Mouse (Mus musculus) liver, embryonic 14.5 days (tissue): ENCODE results near the gene Med13l. TPM values are rescaled to one million over a fixed set of nuclear protein-coding genes. Genes with fewer than 3 reads are reported as not detected.

Experiments used
- ATAC-seq: fragments of 200-750 bp; cut with Nextera tagmentation; 2 replicates; pipeline ENCODE4 v1.8.0; 2017; ENCODE audit warnings: moderate number of reproducible peaks, mild to moderate bottlenecking, moderate library complexity; ENCODE audit not compliant: insufficient read depth
- DNase-seq, 3 experiments: peaks; one replicate each; pipeline ENCODE4 v3.0.0-alpha.2; 2012 to 2013; ENCODE audit warnings: low read depth in 3 of 3, low spot score in 3 of 3
- H3K27ac ChIP-seq: fragments of 300-500 bp; sonication (generic); 2 replicates; pipeline ENCODE4 v1.5.1; 2014; ENCODE audit warnings: moderate library complexity, mild to moderate bottlenecking, control low read depth, inconsistent platforms
- H3K27me3 ChIP-seq: fragments of 300-500 bp; sonication (generic); 2 replicates; pipeline ENCODE4 v1.6.1; 2014; ENCODE audit warnings: mild to moderate bottlenecking, low read length, moderate library complexity; ENCODE audit not compliant: control insufficient read depth, insufficient read depth
- H3K36me3 ChIP-seq: fragments of 300-500 bp; sonication (generic); replicated peaks from 2 replicates; pipeline ENCODE4 v1.6.1; 2014; ENCODE audit warnings: low read depth; ENCODE audit not compliant: control insufficient read depth, insufficient read depth
- H3K4me1 ChIP-seq, 2 experiments: fragments of 200-500 bp in 1 of 2; fragments of 300-500 bp in 1 of 2; sonication (generic) in 1 of 2; replicated peaks; 2 replicates each; pipeline ENCODE4 v1.6.1; 2012 to 2014; ENCODE audit warnings: antibody characterized with exemption in 1 of 2, inconsistent platforms in 1 of 2, low read length in 1 of 2; ENCODE audit not compliant: control insufficient read depth in 2 of 2, insufficient read depth in 2 of 2
- H3K4me2 ChIP-seq: fragments of 300-500 bp; sonication (generic); 2 replicates; pipeline ENCODE4 v1.6.1; 2014; ENCODE audit warnings: low read depth, mild to moderate bottlenecking, control low read depth, moderate library complexity
- H3K4me3 ChIP-seq, 2 experiments: fragments of 200-500 bp in 1 of 2; fragments of 300-500 bp in 1 of 2; sonication (generic) in 1 of 2; 2 replicates each; pipeline ENCODE4 v1.5.1; 2012 to 2014; ENCODE audit warnings: low read depth in 2 of 2, low read length in 2 of 2, mild to moderate bottlenecking in 2 of 2, control low read depth in 1 of 2, inconsistent platforms in 1 of 2, moderate library complexity in 1 of 2; ENCODE audit not compliant: insufficient read depth in 1 of 2
- H3K9ac ChIP-seq: fragments of 300-500 bp; sonication (generic); replicated peaks from 2 replicates; pipeline ENCODE4 v1.6.1; 2014; ENCODE audit warnings: mild to moderate bottlenecking, control low read depth, moderate library complexity
- H3K9me3 ChIP-seq: fragments of 300-500 bp; sonication (generic); 2 replicates; pipeline ENCODE4 v1.6.1; 2016; ENCODE audit warnings: low read length, mixed read lengths; ENCODE audit not compliant: control insufficient read depth
- CTCF ChIP-seq: IDR thresholded peaks from 2 replicates; pipeline ENCODE4 v1.5.1; 2016; ENCODE audit warnings: antibody characterized with exemption, low read depth, control low read depth
- EP300 ChIP-seq: IDR thresholded peaks from 2 replicates; pipeline ENCODE4 v1.6.1; 2016; ENCODE audit warnings: antibody characterized with exemption, low read depth
- WGBS: fragments of 180-500 bp; shearing (Covaris S2); extraction: QIAGEN DNeasy Blood & Tissue Kit; methylation state at CpG from one replicate; pipeline ENCODE4 v1.1.7; 2014; ENCODE audit not compliant: insufficient replicate concordance; 5-methylcytosine and 5-hydroxymethylcytosine counted together
- polyA plus RNA-seq, 2 experiments: library from polyadenylated mRNA; depleted of rRNA in 1 of 2; stranded (reverse) in 1 of 2; unstranded in 1 of 2; fragments of >200 nt; fragmentation: Nextera tagmentation in 1 of 2; extraction: Ambion mirVana in 1 of 2; gene quantifications; 2 replicates each; pipeline versions ENCODE4 v1.2.1 to v1.2.3; 2012 to 2014

Gene Med13l
- polyA plus RNA-seq, 2 experiments, result 6.4 to 9.9 TPM

DNA sequence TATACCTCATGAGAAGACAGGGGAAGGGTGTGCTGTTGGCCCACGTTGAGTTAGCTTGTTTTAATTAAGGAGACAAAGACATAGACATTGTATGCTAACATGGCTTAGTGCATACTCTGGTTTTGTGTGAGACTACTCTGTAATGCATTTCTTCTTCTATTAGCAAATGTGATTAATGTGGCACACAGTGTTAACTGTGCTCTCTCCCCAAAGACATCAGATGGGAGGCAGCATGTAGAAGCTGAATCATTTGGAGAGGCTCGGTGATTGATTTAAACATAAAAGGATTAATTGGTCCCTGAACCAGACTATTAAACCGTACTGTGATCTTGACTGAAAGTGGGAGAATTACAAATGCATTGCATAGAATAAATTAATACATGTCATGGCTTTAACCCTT lies 145.9 kb downstream of the Med13l start:
- no peak overlapping the region for H3K9ac ChIP-seq

DNA sequence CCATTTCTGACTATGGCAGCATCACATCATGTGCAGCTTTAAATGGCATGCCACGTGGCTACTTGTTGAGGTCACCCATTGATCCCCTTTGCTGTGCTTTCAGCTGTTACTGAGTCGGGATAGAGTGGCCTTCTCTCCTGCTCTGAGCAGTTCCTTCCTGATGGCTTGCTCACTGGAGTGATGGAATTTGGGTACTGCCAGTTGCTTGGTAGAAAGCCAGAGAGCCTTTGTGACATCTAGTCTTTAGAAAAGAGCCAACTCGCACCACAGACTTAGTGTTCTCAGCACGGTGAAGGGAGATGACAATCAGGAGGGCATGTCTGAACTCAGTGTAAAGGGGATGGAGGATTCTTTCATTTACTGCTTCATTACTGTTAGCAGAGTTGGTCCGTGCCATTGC lies 147.0 kb downstream of the Med13l start:
- no peak for DNase-seq
- H3K36me3 ChIP-seq, result no peaks in the 10 kb centered on the region
- 62% methylated on average over 5 of the region's 5 CpGs for WGBS
- no peak for ATAC-seq
- H3K27me3 ChIP-seq, result no peaks in the 10 kb centered on the region
- no peak overlapping the region for H3K27ac ChIP-seq
- H3K9ac ChIP-seq, result no peak overlapping the region
- H3K4me1 ChIP-seq, result no peaks in the 10 kb centered on the region
- H3K4me2 ChIP-seq, result no peak overlapping the region
- no peaks in the 10 kb centered on the region for H3K9me3 ChIP-seq
- H3K4me3 ChIP-seq, result no peak overlapping the region
- no peak for TF ChIP-seq CTCF
- TF ChIP-seq EP300, result no peak

More for the DNA sequence above, 145.9 kb downstream of the Med13l start:
- H3K9me3 ChIP-seq, result no peaks in the 10 kb centered on the region
- TF ChIP-seq EP300 (no peak), CTCF (no peak)
- WGBS, result 77% methylated on average over 3 of the region's 3 CpGs
- no peak overlapping the region for H3K27ac ChIP-seq
- no peaks in the 10 kb centered on the region for H3K4me1 ChIP-seq
- ATAC-seq, result no peak
- H3K27me3 ChIP-seq, result no peaks in the 10 kb centered on the region
- no peaks in the 10 kb centered on the region for H3K36me3 ChIP-seq
- no peak overlapping the region for H3K4me2 ChIP-seq
- H3K4me3 ChIP-seq, result no peak overlapping the region
- no peak for DNase-seq

DNA sequence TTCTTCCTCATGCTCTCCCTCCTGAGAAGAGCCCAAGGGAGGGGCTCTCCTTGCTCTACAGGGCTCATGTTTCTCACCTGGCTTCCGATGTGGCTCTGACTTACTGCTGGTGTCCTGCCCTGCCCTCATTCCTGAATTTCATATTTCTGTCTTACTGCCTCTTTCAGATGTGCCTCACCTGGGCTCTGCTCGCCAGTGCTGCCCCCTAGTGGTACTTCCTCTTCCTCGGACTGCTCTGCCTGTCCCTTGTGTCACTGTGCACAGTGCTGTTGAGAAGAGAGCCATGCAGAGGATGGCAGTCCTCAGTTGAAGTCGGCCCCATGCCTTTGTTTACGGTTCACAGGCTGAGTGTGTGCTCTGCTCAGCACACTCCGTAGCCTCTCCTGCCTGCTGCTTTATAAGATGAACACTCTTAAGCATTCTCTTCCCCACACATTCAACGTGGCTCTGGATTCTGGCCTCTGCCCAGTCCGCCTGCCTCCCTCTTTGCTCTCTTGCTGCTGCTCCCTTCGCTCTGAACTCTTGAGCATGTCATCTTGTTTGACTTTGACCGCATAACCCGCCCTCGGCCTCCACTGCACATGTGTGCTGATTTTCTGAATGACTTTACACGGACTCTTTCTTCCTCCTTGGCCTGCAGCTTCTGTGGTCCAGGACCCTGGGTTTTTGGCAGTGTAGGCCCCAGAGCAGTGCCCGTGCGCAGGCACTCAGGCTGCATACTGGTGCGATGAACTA lies 147.9 kb downstream of the Med13l start:
- Histone ChIP-seq H3K4me3 (no peak overlapping the region), H3K27ac (no peak overlapping the region), H3K4me1 (no peaks in the 10 kb centered on the region), H3K4me2 (no peak overlapping the region), H3K9me3 (no peaks in the 10 kb centered on the region), H3K27me3 (no peaks in the 10 kb centered on the region), H3K36me3 (no peaks in the 10 kb centered on the region), H3K9ac (no peak overlapping the region)
- 72% methylated on average over 16 of the region's 16 CpGs for WGBS
- DNase-seq, result peak; percentile 22 to 33 (median 24)
- ATAC-seq, result peak; percentile 44; the same call in 1 of the 2 replicates
- TF ChIP-seq CTCF (peak; percentile 95), EP300 (no peak)

DNA sequence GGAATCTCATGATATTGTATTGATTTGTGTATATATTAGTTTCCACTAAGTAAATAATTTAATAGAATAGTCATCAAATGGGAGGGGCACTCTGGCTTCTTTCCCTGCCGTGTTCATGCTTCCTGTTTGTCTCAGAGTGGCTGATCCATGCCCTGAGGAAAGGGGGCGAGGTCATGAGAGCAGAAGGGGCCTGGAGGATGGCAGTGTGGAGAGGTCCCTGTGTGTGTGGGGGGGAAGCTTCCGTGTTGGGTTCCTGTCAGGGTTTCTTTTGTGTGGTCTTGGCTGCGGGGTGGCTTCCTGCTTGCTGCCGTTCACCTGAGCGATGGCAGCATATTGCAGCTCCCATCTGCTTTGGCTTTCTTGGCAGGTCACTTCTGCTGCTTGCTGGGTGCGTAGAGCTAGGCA lies 149.4 kb downstream of the Med13l start:
- TF ChIP-seq EP300, result no peak
- TF ChIP-seq CTCF, result no peak
- Histone ChIP-seq H3K9me3 (no peaks in the 10 kb centered on the region), H3K27ac (no peak overlapping the region), H3K4me1 (no peaks in the 10 kb centered on the region), H3K4me3 (no peak overlapping the region), H3K9ac (no peak overlapping the region), H3K27me3 (no peaks in the 10 kb centered on the region), H3K36me3 (no peaks in the 10 kb centered on the region), H3K4me2 (no peak overlapping the region)
- DNase-seq (no peak), ATAC-seq (no peak)
- WGBS, result 43% methylated on average over 7 of the region's 7 CpGs

DNA sequence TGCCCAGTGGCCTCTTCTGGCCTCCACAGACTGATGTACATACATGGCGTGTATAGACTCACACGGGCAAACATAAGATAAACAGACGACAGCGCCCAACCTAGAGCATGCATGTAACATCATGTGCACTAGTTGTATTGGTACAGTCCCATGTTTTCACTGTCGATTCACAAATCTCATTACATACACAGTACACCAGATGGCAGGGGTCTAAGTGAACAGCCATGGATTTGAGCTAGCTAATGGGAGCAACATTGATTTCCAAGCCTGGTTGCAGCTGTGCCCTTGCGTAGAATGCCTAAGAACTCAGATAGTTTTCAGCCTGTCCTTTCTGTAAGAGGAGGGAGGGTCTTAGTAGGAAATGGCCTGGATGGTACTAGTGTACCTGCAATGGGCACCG lies 155.0 kb downstream of the Med13l start:
- no peaks in the 10 kb centered on the region for H3K27me3 ChIP-seq
- ATAC-seq, result no peak
- no peak for TF ChIP-seq EP300
- no peak for TF ChIP-seq CTCF
- H3K4me3 ChIP-seq, result no peak overlapping the region
- H3K9me3 ChIP-seq, result no peaks in the 10 kb centered on the region
- no peak overlapping the region for H3K4me2 ChIP-seq
- 88% methylated on average over 7 of the region's 7 CpGs for WGBS
- H3K36me3 ChIP-seq, result no peaks in the 10 kb centered on the region
- no peak overlapping the region for H3K9ac ChIP-seq
- no peaks in the 10 kb centered on the region; a peak in 1 of 4 replicates for H3K4me1 ChIP-seq
- no peak overlapping the region for H3K27ac ChIP-seq
- no peak for DNase-seq
